Mouse (Mus musculus): ENCODE results near the gene Cmtm6.

Cmtm6 gene

DNA sequence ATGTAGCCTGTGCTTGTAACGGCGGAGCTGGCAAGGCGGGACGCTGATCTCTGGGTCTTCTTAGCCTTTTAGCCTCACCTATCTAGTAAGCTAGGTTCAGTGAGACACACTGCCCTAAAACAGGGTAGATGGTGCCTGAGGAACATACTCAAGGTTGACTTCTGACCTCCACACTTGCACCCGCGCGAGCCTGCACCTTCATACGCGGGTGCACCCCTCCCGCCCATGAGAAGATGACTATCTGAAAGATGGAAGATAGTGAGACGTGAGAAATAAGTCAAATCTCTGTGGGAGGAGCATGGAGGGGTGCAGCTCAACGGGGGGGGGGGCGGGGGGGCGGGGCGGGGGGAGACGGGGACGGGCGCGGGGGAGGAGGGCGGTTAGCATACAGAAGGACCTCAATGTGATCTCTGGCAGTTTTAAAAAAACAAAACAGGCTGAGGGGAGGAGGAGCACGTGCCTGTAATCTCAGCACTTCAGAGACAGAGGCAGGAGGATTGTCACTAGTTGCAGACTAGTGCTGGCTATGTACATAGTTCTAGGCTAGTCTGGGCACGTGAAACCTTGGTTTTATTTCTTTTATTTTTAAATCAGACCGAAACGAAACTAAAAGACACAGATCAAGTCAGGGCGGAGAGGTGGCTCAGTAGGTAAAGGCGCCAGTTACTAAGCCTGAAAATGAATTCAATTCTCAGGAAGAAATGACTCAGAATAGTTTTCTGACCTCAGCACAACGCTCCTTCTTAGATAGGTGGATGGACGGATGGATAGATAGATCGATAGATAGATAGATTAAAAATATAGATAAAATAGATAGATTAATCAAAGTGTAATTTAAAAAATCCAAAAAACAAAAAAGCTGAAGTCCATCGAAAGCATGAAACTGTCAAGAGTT lies 758 bp upstream of the Cmtm6 start:
- DNase-seq = peak in 1 of 2 experiments; percentile 32

DNA sequence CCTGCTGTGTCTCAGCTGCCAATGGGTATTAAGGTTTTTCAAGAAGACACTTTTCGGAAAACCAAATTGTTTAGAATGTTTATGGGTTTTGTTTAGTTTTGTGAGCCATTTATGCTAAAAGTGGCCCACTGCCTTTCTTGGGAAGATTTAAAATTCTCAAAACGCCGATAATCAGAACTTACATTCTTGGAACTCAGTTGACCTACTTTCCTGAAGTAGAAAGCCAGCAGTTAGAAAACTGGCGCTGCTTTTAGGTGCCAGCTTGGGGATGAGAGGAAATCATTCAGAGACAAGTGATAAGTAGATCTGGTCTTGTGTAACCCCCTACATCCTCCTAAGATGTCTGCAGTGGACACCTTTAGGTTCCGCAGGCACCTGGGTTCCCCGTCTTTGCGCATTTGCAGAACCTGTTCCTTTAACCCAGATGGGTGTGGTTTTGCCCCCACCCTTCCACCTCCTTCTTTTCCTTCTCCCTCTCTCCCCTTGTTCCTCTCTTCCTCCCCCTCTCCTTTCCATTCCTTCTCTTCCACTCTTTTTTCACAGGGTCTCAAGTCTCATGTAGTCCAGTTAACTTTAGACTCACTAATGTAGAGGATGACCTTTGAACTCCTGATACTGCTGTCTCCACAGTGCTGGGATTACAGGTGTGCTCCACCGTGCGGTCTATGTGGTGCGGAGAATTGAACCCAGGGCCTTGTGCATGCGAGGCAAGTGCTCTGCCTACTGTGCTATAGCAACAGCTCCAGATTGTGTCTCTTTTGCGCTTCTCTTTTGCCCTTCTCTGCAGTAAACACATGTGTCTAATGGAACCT lies 1.2 kb downstream of the Cmtm6 start:
- DNase-seq = no peak

DNA sequence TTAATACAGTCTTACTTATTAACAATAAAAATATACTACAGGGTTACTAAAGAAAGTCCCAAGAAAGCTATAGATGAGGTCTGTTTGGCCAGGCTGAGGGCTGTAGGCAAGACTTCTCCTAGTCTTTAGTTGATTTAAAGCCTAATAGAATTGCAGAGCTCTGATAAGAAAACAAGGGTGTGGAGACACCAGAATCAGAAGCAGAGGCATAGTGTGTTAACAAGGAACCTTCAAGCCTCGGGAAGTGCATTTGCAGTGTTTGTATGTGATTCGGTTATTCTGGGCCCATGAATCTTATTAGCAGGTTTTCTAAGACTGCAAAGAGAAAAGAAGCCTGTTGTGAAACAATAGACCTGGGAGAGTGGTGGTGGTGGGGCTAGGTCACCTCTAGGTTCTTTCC lies 2.3 kb downstream of the Cmtm6 start:
- no peak for DNase-seq

DNA sequence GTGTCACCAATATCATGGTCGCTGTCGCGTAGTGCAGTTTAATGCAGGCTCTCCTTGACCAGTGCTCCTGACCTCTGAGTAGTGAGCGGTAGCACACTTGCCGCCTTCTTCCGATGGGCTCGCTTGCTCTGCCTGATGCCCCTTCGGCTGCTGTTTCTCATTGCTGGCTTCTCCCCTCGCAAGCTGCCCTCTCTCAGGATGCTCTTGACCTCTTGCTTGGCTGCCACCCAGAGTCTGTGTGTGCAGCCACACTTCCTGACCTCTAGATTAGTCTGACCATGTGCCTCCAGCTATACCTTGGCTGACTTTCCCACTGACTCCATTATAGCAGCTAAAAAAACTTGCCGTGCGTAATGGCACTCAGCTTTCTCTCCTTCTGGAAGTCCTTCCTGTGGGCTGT lies 5.5 kb downstream of the Cmtm6 start:
- DNase-seq = no peak

GRCm38 (mm10) chr9:114740336-114740735 lies 9.4 kb downstream of the Cmtm6 start:
- no peak for DNase-seq

DNA sequence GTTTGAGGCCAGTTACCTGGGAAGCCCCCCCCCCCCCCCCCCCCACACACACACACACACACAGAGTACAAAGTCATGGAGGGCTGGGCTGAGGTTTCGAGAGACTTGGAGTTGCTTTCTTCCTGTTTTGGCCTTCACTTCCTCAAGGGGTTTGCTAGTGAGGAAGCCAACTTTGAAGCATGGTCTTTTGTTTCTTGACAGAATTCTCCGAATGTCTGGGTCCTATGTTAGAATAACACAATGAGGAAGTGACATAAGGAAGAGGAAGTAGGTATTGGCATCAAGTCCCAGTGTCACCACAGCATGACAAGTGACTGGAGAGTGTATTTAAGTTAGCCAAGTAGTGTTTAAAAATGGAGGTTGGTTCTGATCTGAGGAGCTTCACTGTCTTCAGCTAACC lies 11.8 kb downstream of the Cmtm6 start:
- DNase-seq = no peak

DNA sequence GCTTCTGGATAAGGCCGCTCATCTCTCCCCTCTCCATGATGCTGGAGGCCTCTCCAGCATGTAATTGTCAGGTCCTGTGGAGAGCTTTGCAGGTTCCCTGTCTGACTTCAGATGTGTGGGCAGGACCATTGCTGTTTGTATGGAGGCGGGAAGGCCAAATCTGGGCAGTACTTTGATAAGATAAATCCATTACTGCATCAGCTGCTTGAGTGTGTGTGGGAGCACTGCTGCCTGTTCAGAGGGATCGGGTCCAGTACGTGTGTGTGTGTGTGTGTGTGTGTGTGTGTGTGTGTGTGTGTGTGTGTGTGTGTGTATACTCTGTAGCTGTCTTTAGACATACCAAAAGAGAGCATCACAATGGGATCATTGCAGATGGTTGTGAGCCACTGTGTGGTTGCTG lies 14.2 kb downstream of the Cmtm6 start:
- no peak for DNase-seq

- DNase-seq = no peak
Measured at GRCm38 (mm10) chr9:114745654-114746053, 14.7 kb downstream of the Cmtm6 start.

DNA sequence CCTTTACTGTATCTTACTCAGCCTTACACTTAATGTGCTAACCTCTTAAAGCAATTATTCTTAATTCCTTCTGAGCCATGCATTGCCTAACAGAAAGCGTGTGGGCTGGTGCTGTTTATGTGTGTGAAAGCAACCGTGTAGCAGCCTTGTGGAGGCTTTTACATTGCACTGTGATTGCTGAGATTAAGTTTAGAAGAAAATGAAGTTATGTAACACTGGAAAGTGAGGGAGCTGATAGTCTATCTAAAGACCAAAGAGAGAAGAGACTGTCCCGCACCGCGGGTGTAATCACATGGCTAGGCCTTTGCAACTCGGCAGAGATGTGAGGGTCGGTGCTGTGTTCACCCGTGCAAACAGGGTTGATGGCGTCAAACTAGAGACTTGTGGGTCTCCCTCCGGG lies 16.1 kb downstream of the Cmtm6 start:
- DNase-seq = no peak

- DNase-seq = no peak
Measured at GRCm38 (mm10) chr9:114747466-114747865, 16.6 kb downstream of the Cmtm6 start.

DNA sequence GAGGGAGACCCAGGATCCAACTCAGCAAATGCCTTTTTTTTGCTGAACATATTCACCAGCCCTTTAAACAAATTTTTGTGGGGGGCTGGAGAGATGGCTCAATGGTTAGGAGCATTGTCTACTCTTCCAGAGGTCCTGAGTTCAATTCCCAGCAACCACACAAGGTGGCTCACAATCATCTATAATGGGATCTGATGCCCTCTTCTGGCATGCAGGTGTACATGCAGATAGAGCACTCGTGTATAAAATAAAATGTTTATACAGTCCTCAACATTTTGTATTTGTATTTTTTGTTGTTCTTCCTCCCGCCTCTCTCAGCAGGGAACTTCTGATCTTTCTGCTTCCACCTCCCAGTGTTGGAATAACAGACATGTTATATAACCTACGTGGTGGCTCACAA lies 20.7 kb downstream of the Cmtm6 start:
- no peak for DNase-seq

DNA sequence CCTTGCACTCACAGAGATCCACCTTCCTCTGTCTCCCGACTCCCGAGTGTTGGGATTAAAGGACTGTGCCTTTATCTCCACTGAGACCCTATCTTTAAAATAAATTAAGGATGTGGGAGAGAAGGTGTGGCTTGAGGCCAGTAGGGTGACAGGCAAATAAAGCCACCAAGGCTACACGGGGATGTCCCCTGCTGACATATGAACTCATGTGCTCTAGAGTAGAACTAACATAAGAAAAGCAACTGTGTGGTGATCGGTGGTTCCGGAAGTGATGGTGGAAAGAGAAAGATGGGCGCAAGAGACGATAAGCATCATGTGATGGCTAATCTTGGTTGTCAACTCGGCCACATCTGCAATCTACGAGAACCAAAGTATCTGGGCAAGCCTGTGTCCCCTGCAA lies 21.4 kb downstream of the Cmtm6 start:
- DNase-seq = no peak

DNA sequence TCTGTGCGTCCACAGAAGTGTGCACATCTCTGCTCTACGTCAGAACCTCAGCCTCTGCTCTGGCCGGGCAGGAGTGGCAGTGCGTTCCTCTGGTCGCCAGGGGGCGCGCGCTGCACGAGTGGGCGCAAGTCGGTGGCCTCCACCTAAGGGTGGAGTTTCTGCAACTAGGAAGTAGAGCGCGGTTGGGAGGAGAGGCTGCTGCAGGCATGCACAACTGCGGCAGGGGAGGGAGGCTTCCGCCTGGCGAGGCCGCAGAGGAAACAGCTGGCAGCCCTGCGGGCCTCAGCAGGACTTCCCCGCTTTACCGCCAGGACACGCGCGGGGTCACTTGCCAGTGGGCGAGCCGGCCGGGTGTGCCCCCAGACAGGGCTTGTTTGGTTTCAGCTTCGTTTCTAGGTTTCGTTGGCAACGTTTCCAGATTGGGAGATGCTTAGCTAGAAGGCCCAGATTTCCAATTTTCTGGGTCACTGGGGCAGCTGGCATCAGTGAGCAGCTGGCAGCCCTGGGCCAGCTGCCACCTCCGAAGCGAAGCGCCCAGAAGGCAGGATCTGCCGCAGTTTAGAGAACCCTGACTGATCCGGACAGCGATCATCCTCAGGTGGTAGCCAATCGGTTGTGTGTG lies 22.1 kb downstream of the Cmtm6 start:
- DNase-seq = peak; percentile 94 to 96

- no peak for DNase-seq
Measured at GRCm38 (mm10) chr9:114758272-114758671, 27.4 kb downstream of the Cmtm6 start.

DNA sequence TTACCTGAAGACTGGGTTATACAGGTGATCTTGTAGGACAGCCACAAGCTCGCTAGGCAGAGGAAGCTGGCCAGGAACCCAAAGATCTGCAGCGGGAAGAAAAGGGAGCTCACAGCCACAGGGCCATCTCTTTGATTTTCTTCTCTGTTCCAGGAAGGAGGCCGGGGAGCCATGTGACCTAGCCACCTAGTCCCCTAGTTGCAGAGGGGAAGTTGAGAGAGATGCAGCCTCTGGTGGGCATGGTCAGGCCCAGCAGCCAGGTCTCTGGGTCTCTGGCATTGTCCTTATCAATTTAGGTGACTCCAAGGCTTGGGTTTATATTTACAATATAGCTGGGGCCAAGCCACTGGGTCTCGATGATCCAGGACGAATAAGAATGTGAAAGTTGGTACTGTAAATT lies 27.9 kb downstream of the Cmtm6 start:
- no peak for DNase-seq

DNA sequence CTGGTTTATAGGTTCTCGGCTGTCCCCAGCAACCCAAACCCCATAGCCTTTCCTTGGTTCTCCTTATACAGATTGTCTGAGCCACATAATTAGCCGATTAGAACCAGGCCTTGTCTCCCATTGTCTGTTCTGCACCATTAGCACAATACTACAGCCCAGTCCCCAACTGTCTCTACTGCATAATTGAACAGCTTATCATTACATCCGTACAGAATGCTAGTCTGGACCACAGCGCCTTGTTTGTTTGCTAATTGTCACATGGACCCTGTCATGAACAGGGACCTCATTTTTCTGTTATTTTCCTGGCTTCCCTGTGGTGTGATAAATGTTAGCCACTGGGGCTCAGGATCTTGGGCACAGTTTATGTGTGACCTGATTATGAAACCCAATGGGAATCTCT lies 29.0 kb downstream of the Cmtm6 start:
- DNase-seq = no peak

DNA sequence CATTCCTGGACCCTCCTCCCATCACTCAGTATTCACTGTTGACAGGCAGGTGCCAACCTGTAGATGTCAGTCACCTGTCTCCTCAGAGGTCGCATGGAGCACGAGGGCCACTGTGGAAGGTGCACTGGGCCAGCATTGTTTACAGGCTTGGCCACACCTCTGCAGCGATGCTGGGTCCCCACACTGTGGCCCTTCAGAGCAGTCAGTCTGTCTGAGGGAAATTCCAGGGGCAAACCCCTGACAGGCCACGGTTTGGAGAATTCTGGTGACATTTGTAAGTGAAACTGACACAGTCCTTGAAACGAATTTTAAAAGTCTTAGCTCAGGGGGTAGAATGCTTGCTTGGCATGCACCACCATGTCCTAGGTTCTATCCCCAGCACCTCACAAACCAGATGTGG lies 29.4 kb downstream of the Cmtm6 start:
- no peak for DNase-seq

DNA sequence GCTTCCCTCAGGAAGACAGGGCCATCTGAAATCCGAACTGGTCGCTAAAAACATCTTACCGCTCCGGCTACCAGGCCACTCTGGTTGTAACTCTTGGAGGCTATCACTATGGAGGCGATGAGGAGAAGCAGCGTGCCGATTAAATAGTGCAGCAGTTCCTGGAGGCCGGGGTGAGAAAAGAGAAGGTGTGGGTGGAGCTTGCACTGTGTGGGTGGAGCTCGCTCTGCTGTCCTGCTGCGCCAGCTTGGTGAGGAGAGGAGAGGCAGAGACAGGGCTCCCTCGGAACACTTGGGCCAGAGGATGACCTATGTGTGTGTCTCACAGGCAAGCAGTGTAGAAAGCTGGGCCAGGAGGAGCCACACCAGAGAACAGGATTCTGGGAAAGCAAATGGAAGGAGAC lies 30.9 kb downstream of the Cmtm6 start:
- no peak for DNase-seq

DNA sequence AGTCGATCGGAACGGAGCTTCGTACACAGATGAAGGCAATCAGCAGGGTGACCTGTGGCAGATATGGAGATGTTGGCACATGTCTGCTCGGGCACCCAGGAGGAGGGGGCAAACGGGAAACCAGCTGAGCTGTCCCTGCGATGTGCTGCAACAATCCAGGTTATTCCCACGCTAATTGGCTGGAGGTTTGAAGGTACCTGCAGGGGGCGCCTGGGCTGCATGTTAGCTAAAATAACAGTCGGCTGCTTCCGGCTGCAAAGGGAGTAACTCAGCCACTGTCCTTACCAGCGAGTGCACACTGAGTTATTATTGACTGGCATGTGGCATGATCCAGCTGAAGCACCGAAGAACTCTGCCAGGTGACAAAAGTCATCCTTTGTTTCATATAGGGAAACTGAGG lies 32.4 kb downstream of the Cmtm6 start:
- no peak for DNase-seq

DNA sequence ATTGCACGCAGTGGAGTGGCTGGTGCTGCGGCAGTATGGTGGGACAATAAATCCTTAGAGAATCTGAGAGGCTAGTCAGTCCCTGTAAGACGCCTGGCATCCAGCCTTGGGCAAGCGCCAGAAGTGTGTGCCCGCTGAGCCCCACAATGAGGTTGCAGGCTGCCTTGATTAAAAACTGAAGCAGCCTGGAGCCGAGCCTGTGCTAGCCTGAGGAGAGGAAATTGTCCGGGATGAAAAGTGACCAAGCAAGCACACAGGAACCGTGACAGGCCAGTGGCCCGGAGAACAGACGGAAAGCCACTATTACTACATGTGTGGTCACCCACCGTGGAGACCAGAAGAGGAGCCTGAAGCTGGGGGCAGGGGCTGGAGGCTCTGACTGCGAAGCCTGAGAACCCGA lies 36.1 kb downstream of the Cmtm6 start:
- DNase-seq = no peak

DNA sequence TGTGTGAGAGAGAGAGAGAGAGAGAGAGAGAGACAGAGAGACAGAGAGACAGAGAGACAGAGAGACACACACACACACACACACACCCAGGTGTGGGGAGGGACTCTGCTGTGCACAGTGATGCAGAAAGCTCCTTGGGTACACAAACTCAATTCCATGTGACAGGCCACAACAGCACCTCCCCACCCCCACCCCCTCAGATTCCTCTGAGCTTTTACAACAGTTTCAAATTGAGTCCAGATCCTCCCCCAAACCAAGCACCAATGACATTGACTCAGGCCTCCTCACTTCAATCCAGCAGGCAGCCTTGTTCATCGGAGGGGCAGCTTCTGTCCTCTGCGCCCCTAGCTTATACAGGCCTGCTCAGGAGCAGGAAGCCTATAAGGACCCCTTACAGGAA lies 36.6 kb downstream of the Cmtm6 start:
- DNase-seq = no peak

DNA sequence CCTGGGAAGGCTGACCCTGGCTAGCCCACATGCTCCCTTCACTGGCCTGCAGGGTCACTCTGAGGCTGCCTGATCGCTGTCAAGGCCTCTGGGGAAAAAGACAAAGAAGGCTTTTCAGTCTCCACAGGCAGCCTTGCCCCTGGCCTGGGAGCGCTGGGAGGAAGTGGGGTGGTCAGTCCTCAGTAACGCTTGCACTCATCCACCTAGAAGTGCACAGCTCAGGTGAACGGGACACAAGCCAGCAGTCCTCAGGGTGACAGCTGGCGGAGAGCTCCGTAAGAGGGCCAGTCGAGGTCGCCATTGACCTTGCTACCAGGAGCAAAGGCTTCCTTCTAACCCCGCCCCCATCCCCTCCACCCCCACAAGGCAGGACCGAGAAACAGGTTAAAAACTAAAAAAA lies 37.1 kb downstream of the Cmtm6 start:
- DNase-seq = no peak

DNA sequence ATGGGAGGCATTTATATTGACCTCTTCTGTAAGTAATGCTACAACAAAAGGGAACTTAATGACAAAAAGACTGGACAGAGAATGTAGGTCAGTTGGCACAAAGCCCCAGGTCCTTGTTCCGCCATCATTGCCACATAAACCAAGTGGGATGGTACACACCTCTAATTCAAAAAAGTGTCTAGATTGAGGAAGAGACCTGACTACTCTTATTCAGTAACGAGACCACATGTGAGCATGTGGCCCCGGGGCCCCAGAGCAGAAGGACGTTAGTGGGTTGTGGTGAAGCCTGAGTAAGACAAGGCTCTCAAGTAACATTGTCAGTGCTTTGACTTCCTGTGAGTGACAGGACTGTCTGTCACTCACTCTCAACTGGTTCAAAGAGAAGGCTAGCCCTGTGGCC lies 39.3 kb downstream of the Cmtm6 start:
- peak in 1 of 2 experiments; percentile 41 for DNase-seq

DNA sequence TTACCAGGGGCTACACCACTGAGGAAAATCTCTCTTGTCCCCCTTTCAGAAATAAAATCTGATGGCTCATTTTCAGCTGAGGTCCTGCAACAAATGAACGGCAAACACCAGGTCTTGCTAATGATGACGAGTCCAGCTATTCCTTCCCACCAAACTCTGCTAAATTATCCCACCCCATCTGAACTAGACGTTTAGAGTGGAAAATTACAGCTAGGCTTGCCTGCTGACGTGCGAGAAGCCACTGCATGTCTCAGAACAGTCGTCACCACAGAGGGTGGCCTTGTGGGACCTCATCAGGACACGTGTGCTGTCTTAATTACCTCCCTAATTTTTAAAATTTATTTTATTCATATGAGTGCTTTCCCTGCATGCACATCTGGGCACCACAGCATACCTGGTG lies 40.6 kb downstream of the Cmtm6 start:
- no peak for DNase-seq

Data from thymus, adult 18-20 months (tissue).